Mouse (Mus musculus) forebrain, embryonic 11.5 days (tissue): ENCODE data around the gene Clec2h. TPM values are rescaled to one million over a fixed set of nuclear protein-coding genes. Genes with fewer than 3 reads are reported as not detected.
"Not testable (repeated sequence)": the region's sequence is repeated elsewhere in the genome, so short reads cannot be mapped to it uniquely, and the experiment has no call there.

ENCODE experiments used
- ATAC-seq: fragments of 200-750 bp; cut with Nextera tagmentation; replicated peaks from 2 replicates; pipeline ENCODE4 v1.8.0; 2017; ENCODE audit warnings: moderate TSS enrichment; ENCODE audit not compliant: low FRiP score
- DNase-seq: peaks from one replicate; pipeline ENCODE4 v3.0.0-alpha.2; 2017; ENCODE audit warnings: low spot score
- H3K27ac ChIP-seq: fragments of 300-500 bp; sonication (generic); 2 replicates; pipeline ENCODE4 v1.5.1; 2014; ENCODE audit warnings: low read depth, low read length
- H3K27me3 ChIP-seq: fragments of 300-500 bp; sonication (generic); 2 replicates; pipeline ENCODE4 v1.6.1; 2014; ENCODE audit warnings: mild to moderate bottlenecking, low read length, mixed read lengths; ENCODE audit not compliant: control insufficient read depth, insufficient read depth
- H3K36me3 ChIP-seq: fragments of 300-500 bp; sonication (generic); 2 replicates; pipeline ENCODE4 v1.6.1; 2014; ENCODE audit warnings: mild to moderate bottlenecking, low read length, moderate library complexity, mixed read lengths; ENCODE audit not compliant: control insufficient read depth, insufficient read depth
- H3K4me1 ChIP-seq: fragments of 300-500 bp; sonication (generic); replicated peaks from 2 replicates; pipeline ENCODE4 v1.6.1; 2014; ENCODE audit warnings: low read length, mixed read lengths; ENCODE audit not compliant: control insufficient read depth, insufficient read depth
- H3K4me2 ChIP-seq: fragments of 300-500 bp; sonication (generic); 2 replicates; pipeline ENCODE4 v1.6.1; 2014; ENCODE audit warnings: low read depth, mild to moderate bottlenecking, low read length, moderate library complexity, mixed read lengths; ENCODE audit not compliant: severe bottlenecking
- H3K4me3 ChIP-seq: fragments of 300-500 bp; sonication (generic); 2 replicates; pipeline ENCODE4 v1.5.1; 2014; ENCODE audit warnings: low read depth, low read length
- H3K9ac ChIP-seq: fragments of 300-500 bp; sonication (generic); 2 replicates; pipeline ENCODE4 v1.6.1; 2014; ENCODE audit warnings: low read length
- H3K9me3 ChIP-seq: fragments of 300-500 bp; sonication (generic); 2 replicates; pipeline ENCODE4 v1.6.1; 2016; ENCODE audit warnings: low read length, mixed read lengths; ENCODE audit not compliant: control insufficient read depth
- WGBS: fragments of 180-500 bp; shearing (Covaris S2); extraction: QIAGEN DNeasy Blood & Tissue Kit; methylation state at CpG from one replicate; pipeline ENCODE4 v1.1.7; 2014; 5-methylcytosine and 5-hydroxymethylcytosine counted together
- polyA plus RNA-seq: library from polyadenylated mRNA; unstranded; fragments of >200 nt; fragmentation: Nextera tagmentation; extraction: Ambion mirVana; gene quantifications from 2 replicates; pipeline ENCODE4 v1.2.1, GENCODE M21; 2014

The Clec2h gene
- not detected in 2 replicates for polyA plus RNA-seq

GRCm38 (mm10) chr6:128662206-128662605 lies at the start of gene Clec2h:
Gene Clec2h, plus strand, starts transcription at chr6:128662385.
- Histone ChIP-seq H3K27ac (no peak within 1 kb of the TSS), H3K4me2 (no peak within 1 kb of the TSS), H3K9ac (no peak within 1 kb of the TSS), H3K4me1 (no peaks in the 10 kb centered on the region), H3K9me3 (no peaks in the 10 kb centered on the region), H3K36me3 (no peaks in the 10 kb centered on the region), H3K27me3 (no peaks in the 10 kb centered on the region), H3K4me3 (no peak within 1 kb of the TSS)
- 14% methylated on average over 1 of the region's 1 CpGs for WGBS
- ATAC-seq (no peak), DNase-seq (no peak)

GRCm38 (mm10) chr6:128622733-128623132 lies 39.5 kb upstream of the Clec2h start:
- Histone ChIP-seq H3K27ac (no peak overlapping the region), H3K4me3 (no peak overlapping the region), H3K27me3 (no peaks in the 10 kb centered on the region), H3K4me2 (no peak overlapping the region), H3K36me3 (no peaks in the 10 kb centered on the region), H3K9ac (no peak overlapping the region), H3K4me1 (no peaks in the 10 kb centered on the region), H3K9me3 (no peaks in the 10 kb centered on the region)
- DNase-seq, result no peak
- ATAC-seq, result no peak
- 69% methylated on average over 2 of the region's 2 CpGs for WGBS

- not testable (repeated sequence) for H3K27me3 ChIP-seq, H3K4me3 ChIP-seq, ATAC-seq, H3K27ac ChIP-seq, H3K36me3 ChIP-seq, H3K9ac ChIP-seq, H3K4me1 ChIP-seq, H3K9me3 ChIP-seq, H3K4me2 ChIP-seq, DNase-seq
- 91% methylated on average over 5 of the region's 5 CpGs for WGBS
These were observed 38.8 kb upstream of the Clec2h start, which contains the start of gene Klrb1a for GRCm38 (mm10) chr6:128623433-128623832. Gene Klrb1a, minus strand, starts transcription at chr6:128623533.

- Histone ChIP-seq H3K9me3 (no peaks in the 10 kb centered on the region), H3K9ac (no peak overlapping the region), H3K36me3 (no peaks in the 10 kb centered on the region), H3K4me3 (no peak overlapping the region), H3K27me3 (no peaks in the 10 kb centered on the region), H3K4me2 (no peak overlapping the region), H3K4me1 (no peaks in the 10 kb centered on the region), H3K27ac (no peak overlapping the region)
- 93% methylated on average over 4 of the region's 4 CpGs for WGBS
- no peak for ATAC-seq
- no peak for DNase-seq
These were observed 37.8 kb upstream of the Clec2h start for GRCm38 (mm10) chr6:128624425-128624824.

GRCm38 (mm10) chr6:128625246-128625645 lies 36.9 kb upstream of the Clec2h start:
- WGBS, result 95% methylated on average over 6 of the region's 6 CpGs

GRCm38 (mm10) chr6:128629771-128630739 lies 32.1 kb upstream of the Clec2h start:
- H3K4me3 ChIP-seq, H3K27ac ChIP-seq, H3K9ac ChIP-seq, H3K27me3 ChIP-seq, H3K36me3 ChIP-seq, H3K4me1 ChIP-seq, H3K4me2 ChIP-seq, H3K9me3 ChIP-seq: not testable (repeated sequence)
- 57% methylated on average over 13 of the region's 13 CpGs for WGBS
- DNase-seq (peak; percentile 74), ATAC-seq (peak; percentile 92)

More at GRCm38 (mm10) chr6:128625246-128625645, 36.9 kb upstream of the Clec2h start:
- H3K27ac ChIP-seq, H3K27me3 ChIP-seq, H3K9ac ChIP-seq, DNase-seq, H3K36me3 ChIP-seq, H3K4me1 ChIP-seq, H3K4me3 ChIP-seq, H3K9me3 ChIP-seq, H3K4me2 ChIP-seq, ATAC-seq: not testable (repeated sequence)

GRCm38 (mm10) chr6:128630912-128631905 lies 31.0 kb upstream of the Clec2h start:
- not testable (repeated sequence) for H3K36me3 ChIP-seq, H3K27me3 ChIP-seq, H3K27ac ChIP-seq, H3K4me2 ChIP-seq, H3K4me3 ChIP-seq, H3K9me3 ChIP-seq, H3K4me1 ChIP-seq, DNase-seq, H3K9ac ChIP-seq, ATAC-seq
- 84% methylated on average over 15 of the region's 15 CpGs for WGBS

GRCm38 (mm10) chr6:128640673-128641072 lies 21.5 kb upstream of the Clec2h start:
- no peak overlapping the region for H3K9ac ChIP-seq
- no peaks in the 10 kb centered on the region for H3K9me3 ChIP-seq
- no peaks in the 10 kb centered on the region for H3K36me3 ChIP-seq
- H3K27ac ChIP-seq, result no peak overlapping the region
- no peak overlapping the region for H3K4me3 ChIP-seq
- 94% methylated on average over 1 of the region's 1 CpGs for WGBS
- no peak overlapping the region for H3K4me2 ChIP-seq
- ATAC-seq (no peak), DNase-seq (no peak)
- H3K4me1 ChIP-seq, result no peaks in the 10 kb centered on the region
- no peaks in the 10 kb centered on the region for H3K27me3 ChIP-seq
